Mouse (Mus musculus): ENCODE data around the gene Rab42. TPM values are rescaled to one million over a fixed set of nuclear protein-coding genes. Genes with fewer than 3 reads are reported as not detected.
"Not testable (repeated sequence)": the region's sequence is repeated elsewhere in the genome, so short reads cannot be mapped to it uniquely, and the experiment has no call there.

Gene Rab42
- total RNA-seq, 2 experiments from 2014 or later = 0.48 TPM; not detected in 1

DNA sequence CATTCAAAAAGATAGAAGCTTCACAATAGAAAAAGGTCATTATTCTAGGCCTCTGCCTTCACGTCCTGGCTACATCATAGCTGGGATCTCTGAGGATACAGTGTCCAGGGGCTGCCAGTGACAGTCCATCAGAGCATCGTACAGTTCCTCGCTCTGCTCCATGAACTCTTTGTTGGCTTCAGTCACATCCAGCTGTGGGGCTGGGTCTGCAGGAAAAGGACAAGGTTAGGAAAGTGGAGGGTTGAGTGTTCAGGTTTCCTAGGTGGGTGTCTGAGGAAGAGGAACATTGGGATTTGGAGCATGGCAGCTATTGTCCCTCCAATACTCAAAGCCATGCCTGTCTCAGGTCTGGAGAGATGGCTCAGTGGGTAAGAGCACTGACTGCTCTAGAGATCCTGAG lies 8.6 kb upstream of the Rab42 start:
- no peak for DNase-seq

- no peak for DNase-seq
Measured at GRCm38 (mm10) chr4:132311209-132311608, 8.0 kb upstream of the Rab42 start.

- DNase-seq = peak; percentile 30
Measured at GRCm38 (mm10) chr4:132309849-132310472, 6.8 kb upstream of the Rab42 start.

- no peak for DNase-seq
Measured at GRCm38 (mm10) chr4:132309140-132309848, 6.1 kb upstream of the Rab42 start.

DNA sequence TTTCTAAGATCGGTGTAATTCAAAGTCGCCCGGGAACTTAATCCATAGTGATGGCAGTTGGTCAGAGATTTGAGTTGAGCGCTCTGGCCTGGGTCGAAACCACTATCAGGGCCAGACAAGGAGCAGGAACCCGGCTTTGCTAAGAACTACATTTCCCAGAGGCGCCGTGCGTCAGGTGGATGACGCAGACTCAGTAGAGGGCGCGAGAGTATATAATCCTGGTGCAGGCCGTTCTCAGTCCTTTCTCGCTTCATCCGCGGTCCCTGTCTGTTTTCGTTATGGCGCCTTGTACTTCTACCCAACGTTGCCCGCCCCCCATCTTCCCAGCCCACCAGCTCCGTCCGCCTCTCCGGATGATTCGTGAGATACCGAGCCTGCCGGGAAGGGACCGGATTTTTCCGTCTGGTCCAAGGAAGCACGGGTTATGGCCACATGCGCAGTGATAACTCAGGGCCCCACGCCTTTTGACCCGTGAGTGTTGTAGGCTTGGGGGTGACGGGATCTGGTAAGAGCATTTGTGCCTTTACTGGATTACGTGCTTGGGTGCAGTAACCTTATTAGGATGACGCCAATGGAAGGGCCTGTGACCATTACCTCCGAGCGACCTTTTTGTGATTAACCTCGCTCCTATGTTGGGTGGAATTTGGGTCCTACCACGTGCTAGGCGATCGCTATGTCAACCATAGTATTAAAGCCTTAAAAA lies 5.4 kb upstream of the Rab42 start:
- DNase-seq = peak; percentile 88

DNA sequence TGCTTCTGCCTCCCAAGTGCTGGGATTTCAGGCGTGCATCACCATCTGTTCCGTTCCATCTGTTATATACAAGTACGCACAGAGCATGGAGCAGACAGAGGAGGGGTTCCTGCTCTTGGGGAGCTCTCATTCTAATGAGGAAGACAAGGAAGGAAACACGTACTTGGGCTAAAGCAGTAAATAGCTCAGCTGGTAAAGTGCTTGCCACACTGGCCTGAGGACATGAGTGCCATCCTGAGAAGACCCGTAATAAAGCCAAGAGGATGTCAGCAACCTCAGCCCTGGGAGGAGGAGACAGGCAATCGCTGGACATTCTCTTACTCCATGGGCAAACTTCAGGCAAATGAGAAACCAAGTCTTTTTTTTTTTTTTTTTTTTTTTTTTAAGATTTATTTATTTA lies 2.8 kb upstream of the Rab42 start:
- DNase-seq = no peak

- DNase-seq = no peak
Measured at GRCm38 (mm10) chr4:132305276-132305675, 2.1 kb upstream of the Rab42 start.

- not testable (repeated sequence) for DNase-seq
Measured at GRCm38 (mm10) chr4:132303484-132303883, 299 bp upstream of the Rab42 start.

DNA sequence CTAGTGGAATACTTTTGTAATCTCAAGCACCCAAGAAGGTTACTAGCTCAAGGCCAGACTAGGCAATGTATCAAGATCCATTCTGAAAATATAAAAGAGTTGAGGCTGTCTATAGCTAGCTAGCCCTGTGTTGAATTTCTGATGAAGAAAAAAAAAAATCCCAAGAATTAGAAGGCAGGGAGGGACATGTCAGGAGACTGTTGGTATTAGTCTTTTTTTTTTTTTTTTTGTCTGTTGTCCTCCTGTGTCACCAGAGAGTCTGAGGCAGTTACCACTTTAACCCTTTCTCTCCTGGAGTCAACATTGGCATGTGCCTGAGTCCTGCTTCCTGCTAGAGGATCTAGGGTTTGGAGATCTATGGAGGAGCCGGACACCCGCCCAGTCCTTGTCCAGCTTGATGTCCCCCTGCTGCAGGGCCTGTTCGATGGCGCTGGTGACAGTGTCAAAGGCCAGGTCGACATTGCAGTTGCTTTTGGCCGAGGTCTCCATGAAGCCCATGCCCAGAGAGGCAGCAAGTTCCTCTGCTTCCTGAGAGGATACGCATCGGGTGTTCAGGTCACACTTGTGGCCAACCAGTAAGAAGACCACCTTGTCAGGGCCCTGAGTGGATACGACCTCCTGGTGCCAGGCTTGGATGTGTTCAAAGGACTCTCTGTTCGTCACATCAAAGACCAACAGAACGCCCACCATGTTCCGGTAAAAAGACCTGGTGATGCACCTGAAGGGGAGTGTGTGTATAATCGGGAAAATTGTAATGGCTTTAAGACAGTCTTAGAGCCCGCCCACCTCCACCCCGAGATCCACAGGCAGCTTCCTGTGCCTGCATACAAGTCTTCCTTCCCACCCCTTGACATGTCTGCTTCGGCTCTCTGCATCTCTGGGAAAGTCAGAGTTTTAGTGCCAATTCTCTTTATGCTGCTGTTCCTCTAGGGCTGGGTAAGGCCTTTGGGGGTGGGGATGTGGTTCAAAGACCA lies 933 bp downstream of the Rab42 start:
- DNase-seq = no peak

- DNase-seq = peak; percentile 23
Measured at GRCm38 (mm10) chr4:132301486-132301885, 1.7 kb downstream of the Rab42 start.

GRCm38 (mm10) chr4:132299849-132300248 lies 3.3 kb downstream of the Rab42 start:
- no peak for DNase-seq

- DNase-seq = no peak
Measured at GRCm38 (mm10) chr4:132295696-132296390, 7.3 kb downstream of the Rab42 start.

DNA sequence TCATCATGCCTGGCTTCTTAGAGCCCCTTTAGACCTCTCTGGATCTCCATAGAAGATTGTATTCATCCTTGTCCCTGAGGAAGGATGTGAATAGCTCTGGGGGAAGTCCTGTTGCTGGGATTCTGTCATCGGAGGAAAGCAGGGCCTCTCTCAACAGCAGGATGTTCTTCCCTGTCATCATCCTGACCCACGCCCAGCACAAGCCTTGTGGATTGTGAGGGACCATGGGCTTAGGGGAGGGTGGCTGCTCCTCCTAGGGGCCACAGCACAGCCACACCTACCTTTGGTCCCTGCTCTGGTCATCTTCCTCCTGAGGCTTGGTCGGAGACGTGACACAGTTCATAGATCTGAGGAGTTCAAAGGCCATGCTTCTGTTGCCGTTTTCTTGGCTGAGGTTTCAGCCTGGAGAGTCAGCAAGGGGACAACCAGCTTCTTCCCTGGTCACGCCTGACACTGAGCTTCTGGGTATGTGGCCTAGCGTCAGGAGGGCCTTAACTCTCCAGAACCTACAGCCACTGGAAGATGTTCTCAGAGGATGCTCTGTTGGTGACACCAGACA lies 9.4 kb downstream of the Rab42 start:
- no peak for DNase-seq

- no peak for DNase-seq
Measured at GRCm38 (mm10) chr4:132292988-132293387, 10.2 kb downstream of the Rab42 start.

GRCm38 (mm10) chr4:132291624-132292335 lies 11.4 kb downstream of the Rab42 start:
- no peak for DNase-seq

- DNase-seq = no peak
Measured at GRCm38 (mm10) chr4:132291056-132291455, 12.1 kb downstream of the Rab42 start.

DNA sequence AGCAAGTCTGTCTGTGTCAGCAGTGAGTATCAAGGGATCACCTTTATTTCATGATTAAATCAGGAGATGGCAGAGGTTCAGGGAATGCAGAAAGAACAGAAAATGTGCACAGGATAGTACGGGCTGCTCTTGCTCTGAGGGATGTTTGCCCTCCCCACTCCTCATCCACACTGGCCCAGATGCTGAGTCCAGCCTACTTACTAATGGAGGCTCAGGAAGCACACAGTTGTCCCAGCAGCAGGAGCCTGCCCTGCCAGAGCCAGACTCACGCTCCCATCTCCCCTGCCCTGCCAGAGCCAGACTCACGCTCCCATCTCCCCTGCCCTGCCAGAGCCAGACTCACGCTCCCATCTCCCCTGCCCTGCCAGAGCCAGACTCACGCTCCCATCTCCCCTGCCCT lies 14.3 kb downstream of the Rab42 start:
- DNase-seq = not testable (repeated sequence)

DNA sequence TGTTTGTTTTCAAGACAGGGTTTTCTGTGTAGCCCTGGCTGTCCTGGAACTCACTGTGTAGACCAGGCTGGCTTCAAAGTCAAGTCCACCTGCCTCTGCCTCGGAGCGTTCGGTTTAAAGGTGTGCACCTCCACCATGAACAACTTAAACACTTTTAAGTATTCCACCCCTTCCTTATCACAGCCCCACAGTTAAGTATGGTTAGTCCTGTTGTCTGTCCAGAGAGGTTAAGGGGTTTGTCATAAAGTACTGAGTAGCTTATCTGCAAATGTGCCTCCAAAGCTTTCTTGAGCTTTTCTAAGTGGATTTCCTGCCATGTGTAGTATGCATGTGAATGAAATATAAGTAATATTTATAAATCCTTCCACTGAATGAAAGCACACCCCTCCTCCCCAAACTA lies 27.2 kb downstream of the Rab42 start:
- no peak for DNase-seq

GRCm38 (mm10) chr4:132274156-132274862 lies 28.9 kb downstream of the Rab42 start, which contains the start of gene Taf12:
Gene Taf12, plus strand, starts transcription at chr4:132274375.
- peak; percentile 92 for DNase-seq

DNA sequence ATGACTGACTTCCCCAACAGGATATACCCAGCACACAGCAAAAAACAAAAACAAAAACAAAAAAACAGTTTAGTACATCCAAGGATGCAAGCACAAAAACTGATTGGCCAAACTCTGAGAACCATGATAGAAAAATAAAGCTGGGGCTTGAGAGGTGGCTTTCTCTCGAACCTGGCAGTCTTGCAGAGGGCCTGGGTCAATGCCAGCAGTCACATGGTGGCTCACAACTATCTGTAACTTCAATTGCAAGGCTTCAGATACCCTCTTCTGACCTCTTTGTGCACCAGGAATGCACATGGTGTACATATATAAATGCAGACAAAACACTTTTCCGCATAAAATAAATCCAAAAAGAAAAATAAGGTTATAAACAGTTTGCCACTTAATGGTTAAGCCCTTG lies 30.0 kb downstream of the Rab42 start:
- no peak for DNase-seq

All from gastrocnemius, postnatal 25 days (tissue).